Mouse (Mus musculus) liver, adult 2 months (tissue): Measurements from ENCODE around the gene Ypel3. TPM values are rescaled to one million over a fixed set of nuclear protein-coding genes. Genes with fewer than 3 reads are reported as not detected.
A peak's percentile ranks its signal among the peaks of the same experiment; 100 is the strongest.

Experiments
- DNase-seq: peaks from one replicate; pipeline ENCODE4 v3.0.0-alpha.2; 2011; ENCODE audit warnings: low read depth, low spot score; ENCODE audit errors: extremely low read depth
- H3K27ac ChIP-seq: fragments of 200-500 bp; replicated peaks from 2 replicates; pipeline ENCODE4 v1.5.1; 2012; ENCODE audit warnings: low read depth, mild to moderate bottlenecking, control low read depth, inconsistent platforms, low read length; ENCODE audit not compliant: insufficient read depth
- H3K27me3 ChIP-seq: fragments of 200-500 bp; 2 replicates; pipeline ENCODE4 v1.6.1; 2012; ENCODE audit warnings: mild to moderate bottlenecking, moderate library complexity, low read length, inconsistent platforms; ENCODE audit not compliant: control insufficient read depth, insufficient read depth
- H3K36me3 ChIP-seq: fragments of 200-500 bp; 2 replicates; pipeline ENCODE4 v1.6.1; 2012; ENCODE audit warnings: low read length, inconsistent platforms; ENCODE audit not compliant: control insufficient read depth, insufficient read depth
- H3K4me1 ChIP-seq: fragments of 200-500 bp; 2 replicates; pipeline ENCODE4 v1.6.1; 2011; ENCODE audit warnings: low read length; ENCODE audit not compliant: control insufficient read depth, insufficient read depth
- H3K4me3 ChIP-seq: fragments of 200-500 bp; 2 replicates; pipeline ENCODE4 v1.5.1; 2011; ENCODE audit warnings: low read depth, mild to moderate bottlenecking, control low read depth, low read length, moderate library complexity; ENCODE audit not compliant: insufficient read depth
- H3K79me2 ChIP-seq: fragments of 200-500 bp; 2 replicates; pipeline ENCODE4 v1.6.1; 2012; ENCODE audit warnings: inconsistent platforms, mild to moderate bottlenecking, low read length, moderate library complexity; ENCODE audit not compliant: control insufficient read depth, insufficient read depth
- H3K9ac ChIP-seq: fragments of 200-500 bp; 2 replicates; pipeline ENCODE4 v1.6.1; 2012; ENCODE audit warnings: low read depth, mild to moderate bottlenecking, control low read depth, inconsistent platforms, low read length
- CTCF ChIP-seq: fragments of 200-500 bp; IDR thresholded peaks from 2 replicates; pipeline ENCODE4 v1.5.1; 2011; ENCODE audit warnings: low read depth, low read length, control low read depth
- POLR2A ChIP-seq: fragments of 200-500 bp; IDR thresholded peaks from 2 replicates; pipeline ENCODE4 v1.6.1; 2011; ENCODE audit warnings: low read length, control low read depth; ENCODE audit not compliant: insufficient read depth; ENCODE audit errors: extremely low read depth
- WGBS: fragments of 180-500 bp; shearing (Covaris S2); methylation state at CpG from one replicate; pipeline ENCODE4 v1.1.7; 2018; 5-methylcytosine and 5-hydroxymethylcytosine counted together
- polyA plus RNA-seq: library from polyadenylated mRNA; depleted of rRNA; stranded (reverse); fragments of >200 nt; gene quantifications from 2 replicates; pipeline ENCODE4 v1.2.3, GENCODE M21; 2012
- total RNA-seq: library from RNA; depleted of rRNA; stranded (reverse); fragments of >200 nt; gene quantifications from 2 replicates; pipeline ENCODE4 v1.2.3, GENCODE M21; 2014

Gene Ypel3
- total and polyA plus RNA-seq, 2 experiments, result 26.4 to 144 TPM

DNA sequence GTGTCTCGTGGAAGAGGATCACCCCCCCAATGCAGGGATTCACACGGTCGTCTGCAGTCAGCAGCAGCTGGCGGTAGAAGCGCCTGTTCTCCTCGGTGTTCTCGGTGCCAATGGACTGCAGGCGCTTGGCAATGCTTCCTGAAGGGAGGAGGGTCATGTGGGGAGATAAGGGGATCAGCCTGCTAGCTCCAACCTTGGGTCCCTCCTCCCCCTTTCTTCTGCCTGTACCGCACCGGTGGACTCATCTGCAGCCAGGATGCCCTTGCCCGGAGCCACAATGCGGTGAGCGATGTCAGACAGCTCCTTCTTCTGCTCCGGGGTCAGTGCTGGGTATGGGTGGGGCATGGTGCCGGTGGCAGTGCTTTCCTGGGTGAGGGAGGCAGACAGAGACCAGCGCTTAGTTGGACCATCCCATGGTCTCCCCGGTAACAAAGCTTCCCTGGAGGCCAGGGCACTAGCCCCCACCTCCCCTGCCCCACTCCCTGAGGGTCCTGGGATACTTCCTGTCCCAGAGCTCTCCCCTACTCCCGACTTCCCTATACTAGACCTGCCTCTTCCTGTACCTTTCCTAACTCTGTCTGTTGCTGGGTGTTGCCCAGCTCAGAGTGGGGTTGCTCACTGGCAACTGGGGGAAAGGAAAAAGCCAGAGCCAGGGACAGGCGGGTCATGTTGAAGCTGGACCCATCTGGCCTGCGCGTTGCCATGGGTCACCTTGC lies 20.8 kb downstream of the Ypel3 start, which contains the start of gene Fam57b:
Gene Fam57b, plus strand, starts transcription at position 258 of the 716 bp plus-strand sequence.
- 5% methylated on average over 21 of the region's 21 CpGs for WGBS
- Histone ChIP-seq H3K4me1 (peaks cover 5% of the 10 kb centered on the region; the same call in 1 of the 2 replicates), H3K9ac (peak within 1 kb of the TSS; percentile 89), H3K36me3 (peaks cover 17% of the 10 kb centered on the region), H3K27ac (peak within 1 kb of the TSS; percentile 82), H3K79me2 (peaks cover 3% of the 10 kb centered on the region; the same call in 1 of the 2 replicates), H3K27me3 (no peaks in the 10 kb centered on the region), H3K4me3 (peak within 1 kb of the TSS; percentile 75)
- DNase-seq, result peak; percentile 43
- TF ChIP-seq POLR2A (no peak), CTCF (no peak)

DNA sequence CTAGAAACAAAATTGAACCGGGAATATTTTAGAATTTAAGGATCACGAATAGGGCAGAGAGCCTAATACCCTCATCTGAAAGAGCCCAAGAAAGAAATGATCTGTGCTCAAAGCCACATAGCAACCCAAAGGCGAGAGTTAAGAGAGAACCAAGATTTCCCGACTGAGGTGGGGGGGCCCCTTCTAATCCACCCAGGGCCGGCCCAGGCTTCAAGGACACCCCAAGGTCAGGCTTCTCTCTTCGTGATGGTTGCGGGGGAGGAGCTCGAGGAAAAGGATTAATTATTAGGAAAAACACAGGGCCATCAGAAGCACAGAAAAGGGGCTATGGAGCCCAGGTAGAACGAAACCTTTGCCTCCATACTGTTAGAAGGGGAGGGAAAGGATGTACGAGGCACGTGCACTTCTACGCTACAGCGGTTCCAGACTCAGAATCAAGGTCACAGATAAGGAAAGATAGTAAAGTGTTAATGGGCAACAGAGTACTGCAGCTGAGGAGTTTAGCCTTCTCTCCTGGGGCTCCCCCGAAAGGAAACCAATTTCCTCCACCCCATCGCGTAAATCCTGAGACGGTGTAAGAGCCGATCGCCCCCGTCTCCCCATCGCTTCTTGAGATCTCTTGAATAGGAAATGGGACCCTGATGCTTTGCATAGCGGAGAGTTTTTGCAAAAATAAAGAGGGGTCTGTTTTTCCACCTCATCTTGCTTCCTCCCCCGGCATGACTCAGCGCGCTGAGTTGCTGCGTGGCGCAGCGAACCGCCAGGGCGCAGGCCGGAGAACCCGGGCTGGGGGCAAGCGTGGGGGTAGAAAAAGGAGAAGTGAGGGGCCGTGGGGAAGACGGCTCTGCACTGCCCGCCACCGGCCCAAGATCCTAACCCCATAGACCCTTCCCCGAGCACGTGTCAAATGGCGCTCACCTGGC lies 21.6 kb downstream of the Ypel3 start:
- WGBS, result under 1% methylated on average over 40 of the region's 40 CpGs
- H3K9ac ChIP-seq, result peak overlapping the region; percentile 89

DNA sequence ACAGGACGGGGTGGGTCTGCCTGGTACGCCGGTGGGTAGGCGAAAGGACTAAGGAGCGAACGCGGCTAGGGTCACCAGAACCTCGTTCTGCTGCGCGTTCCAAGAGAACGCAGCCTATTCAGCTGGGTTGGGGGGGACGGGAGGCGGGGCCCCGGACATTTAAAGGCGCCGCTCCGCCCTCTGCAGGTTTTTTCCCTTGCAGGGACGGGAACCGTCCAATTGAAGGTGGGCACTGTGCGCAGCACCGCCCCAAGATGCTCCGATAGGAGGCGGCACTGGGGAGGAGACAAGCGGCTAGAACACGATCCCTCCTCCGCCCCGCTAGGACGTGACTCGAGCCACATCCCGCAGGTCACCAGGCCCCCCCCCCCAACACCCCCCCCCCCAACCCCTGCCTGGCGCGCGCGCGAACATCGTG lies 22.3 kb downstream of the Ypel3 start:
- TF ChIP-seq CTCF (0 out of 2 replicates have a peak, but pooled peaks have one; percentile 24), POLR2A (peak; percentile 98)
- H3K27ac ChIP-seq, result peak overlapping the region; percentile 82
- H3K4me1 ChIP-seq, result 0 out of 2 replicates have a peak, but pooled peaks cover 3% of the 10 kb centered on the region
- peak; percentile 91 for DNase-seq
- WGBS, result 0% methylated on average over 36 of the region's 36 CpGs
- peaks cover 3% of the 10 kb centered on the region; the same call in 1 of the 2 replicates for H3K79me2 ChIP-seq
- peak overlapping the region; percentile 75 for H3K4me3 ChIP-seq
- H3K9ac ChIP-seq, result peak overlapping the region; percentile 89
- peaks cover 17% of the 10 kb centered on the region for H3K36me3 ChIP-seq
- no peaks in the 10 kb centered on the region for H3K27me3 ChIP-seq

More for the DNA sequence above, 21.6 kb downstream of the Ypel3 start:
- DNase-seq, result no peak
- H3K4me3 ChIP-seq, result peak overlapping the region; percentile 75
- peak overlapping the region; percentile 82 for H3K27ac ChIP-seq
- 0 out of 2 replicates have a peak, but pooled peaks cover 3% of the 10 kb centered on the region for H3K4me1 ChIP-seq
- peaks cover 17% of the 10 kb centered on the region for H3K36me3 ChIP-seq
- no peaks in the 10 kb centered on the region for H3K27me3 ChIP-seq
- H3K79me2 ChIP-seq, result peaks cover 3% of the 10 kb centered on the region; the same call in 1 of the 2 replicates
- TF ChIP-seq CTCF, result no peak
- no peak for TF ChIP-seq POLR2A

DNA sequence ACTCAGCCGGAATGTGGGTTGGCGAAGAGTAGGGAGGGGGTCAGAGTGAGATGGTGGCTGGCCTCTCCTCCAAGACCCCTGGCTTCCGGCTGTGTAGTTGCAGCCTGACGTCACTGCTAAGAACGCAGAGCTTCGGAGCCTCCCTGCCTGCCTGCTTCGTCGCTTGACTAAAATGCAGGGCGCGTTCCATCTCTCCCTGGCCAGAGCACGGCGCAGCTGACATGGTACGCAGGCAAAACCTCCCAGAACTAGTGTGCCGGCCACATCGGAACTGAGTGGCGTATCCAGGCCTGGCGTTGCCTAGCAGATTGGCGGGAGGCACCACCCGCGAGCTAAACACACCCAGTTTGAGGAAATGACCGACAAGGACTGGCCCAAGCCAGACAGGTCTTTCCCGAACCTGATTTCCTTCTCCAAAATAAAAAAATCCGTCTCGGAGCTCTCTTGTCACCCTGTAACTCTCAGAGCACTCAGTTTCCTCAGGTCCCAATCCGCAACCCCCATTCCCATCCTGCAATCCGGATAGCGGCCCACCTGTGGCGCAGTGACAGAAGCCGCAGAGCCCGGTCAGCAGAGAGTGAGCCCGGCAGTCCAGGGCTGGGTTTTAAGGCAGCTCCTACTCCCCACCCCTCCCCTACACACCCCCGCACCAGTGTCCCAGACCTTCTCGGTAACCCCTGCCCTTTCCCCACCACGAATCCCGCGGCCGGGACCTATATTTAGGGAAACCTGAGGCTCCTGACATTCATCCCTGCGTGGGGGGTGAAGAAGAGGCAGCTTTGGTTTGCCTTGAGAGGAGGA lies 22.9 kb downstream of the Ypel3 start:
- 0 out of 2 replicates have a peak, but pooled peaks cover 3% of the 10 kb centered on the region for H3K4me1 ChIP-seq
- H3K36me3 ChIP-seq, result peaks cover 16% of the 10 kb centered on the region
- H3K27me3 ChIP-seq, result no peaks in the 10 kb centered on the region
- TF ChIP-seq POLR2A (peak; percentile 69; the same call in 1 of the 2 replicates), CTCF (peak; percentile 59)
- peak overlapping the region; percentile 79 for H3K9ac ChIP-seq
- DNase-seq, result no peak
- under 1% methylated on average over 38 of the region's 38 CpGs for WGBS
- peak overlapping the region; percentile 60 for H3K4me3 ChIP-seq
- peaks cover 3% of the 10 kb centered on the region; the same call in 1 of the 2 replicates for H3K79me2 ChIP-seq
- H3K27ac ChIP-seq, result peak overlapping the region; percentile 82

DNA sequence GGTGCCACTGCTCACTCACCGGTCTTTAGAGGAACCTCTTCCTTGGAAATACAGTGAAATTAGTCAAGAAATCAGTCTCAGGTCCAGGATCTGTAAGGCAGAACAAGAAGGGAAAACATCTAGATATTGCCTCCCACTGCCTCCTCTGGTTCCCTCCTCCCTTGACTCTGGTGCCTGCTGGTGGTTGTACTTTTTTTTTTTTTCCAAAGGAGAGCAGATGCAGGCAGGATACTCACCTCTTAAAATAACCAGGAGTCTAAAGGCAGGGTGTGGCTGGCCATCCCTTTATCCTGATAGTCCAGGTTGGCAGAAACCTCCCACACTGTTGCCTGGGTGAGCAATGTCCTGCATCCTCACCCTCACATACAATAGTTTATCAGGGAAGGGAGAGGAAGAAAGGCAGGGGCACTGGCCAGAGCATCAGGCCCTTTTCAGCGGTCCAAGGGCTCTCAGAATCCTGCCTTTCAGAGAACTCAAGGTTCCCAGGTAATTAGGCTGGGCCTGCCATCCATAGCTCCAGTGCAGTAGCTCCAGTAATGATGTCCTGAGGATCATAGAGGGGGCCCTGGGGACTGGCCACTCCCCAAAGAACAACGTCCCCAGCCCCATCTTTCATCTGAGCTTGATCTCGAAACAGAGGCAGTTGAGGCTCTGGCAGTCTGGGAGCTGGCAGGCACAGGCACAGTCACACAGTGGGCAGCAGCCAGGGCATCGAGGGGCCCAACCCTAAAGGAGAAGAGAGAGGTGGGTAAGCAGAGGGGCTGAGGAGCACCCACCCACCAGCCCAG lies 23.7 kb downstream of the Ypel3 start:
- Histone ChIP-seq H3K27ac (peak overlapping the region; percentile 82), H3K27me3 (no peaks in the 10 kb centered on the region), H3K79me2 (peaks cover 3% of the 10 kb centered on the region; the same call in 1 of the 2 replicates), H3K9ac (peak overlapping the region; percentile 79), H3K4me3 (peak overlapping the region; percentile 60; the same call in 1 of the 2 replicates), H3K4me1 (0 out of 2 replicates have a peak, but pooled peaks cover 3% of the 10 kb centered on the region), H3K36me3 (peaks cover 10% of the 10 kb centered on the region; the same call in 1 of the 2 replicates)
- no peak for DNase-seq
- WGBS, result 79% methylated on average over 5 of the region's 5 CpGs
- TF ChIP-seq CTCF (no peak), POLR2A (no peak)
